Mouse (Mus musculus) inflammation-experienced regulatory T-cells, adult 6 months (primary cell): Measurements from ENCODE around the gene Afap1. TPM values are rescaled to one million over a fixed set of nuclear protein-coding genes. Genes with fewer than 3 reads are reported as not detected.

ENCODE experiments used
- ATAC-seq: one replicate; pipeline ENCODE4 v1.8.0; 2017
- polyA plus RNA-seq, 3 experiments: library from polyadenylated mRNA; unstranded; fragments of 100-300 nt; shearing (Covaris generic); gene quantifications; one replicate each; pipeline ENCODE4 v1.2.1; 2017

Gene Afap1
- polyA plus RNA-seq, 3 experiments from 2014 or later = 1.4 to 8.0 (median 7.3) TPM

DNA sequence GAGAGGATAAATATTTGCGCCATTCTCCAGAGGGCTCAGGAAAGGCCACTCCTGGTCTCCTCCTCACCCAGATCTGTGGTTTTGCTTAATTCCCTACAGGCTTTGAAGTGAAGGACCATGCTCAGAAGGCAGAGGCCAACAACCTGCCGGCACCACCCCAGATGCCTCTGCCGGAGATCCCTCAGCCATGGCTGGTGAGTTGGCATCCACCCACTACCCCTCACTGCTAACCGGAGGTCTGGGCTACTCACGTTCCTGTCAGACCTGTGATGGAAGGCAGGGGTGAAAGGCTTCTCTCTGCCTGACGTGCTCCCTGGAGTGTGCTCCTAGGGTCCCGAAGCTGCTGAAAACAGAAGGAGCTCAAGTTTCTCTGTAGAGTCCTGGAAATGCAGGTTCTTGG, 42.8 kb downstream of the Afap1 start:
- ATAC-seq = no peak

DNA sequence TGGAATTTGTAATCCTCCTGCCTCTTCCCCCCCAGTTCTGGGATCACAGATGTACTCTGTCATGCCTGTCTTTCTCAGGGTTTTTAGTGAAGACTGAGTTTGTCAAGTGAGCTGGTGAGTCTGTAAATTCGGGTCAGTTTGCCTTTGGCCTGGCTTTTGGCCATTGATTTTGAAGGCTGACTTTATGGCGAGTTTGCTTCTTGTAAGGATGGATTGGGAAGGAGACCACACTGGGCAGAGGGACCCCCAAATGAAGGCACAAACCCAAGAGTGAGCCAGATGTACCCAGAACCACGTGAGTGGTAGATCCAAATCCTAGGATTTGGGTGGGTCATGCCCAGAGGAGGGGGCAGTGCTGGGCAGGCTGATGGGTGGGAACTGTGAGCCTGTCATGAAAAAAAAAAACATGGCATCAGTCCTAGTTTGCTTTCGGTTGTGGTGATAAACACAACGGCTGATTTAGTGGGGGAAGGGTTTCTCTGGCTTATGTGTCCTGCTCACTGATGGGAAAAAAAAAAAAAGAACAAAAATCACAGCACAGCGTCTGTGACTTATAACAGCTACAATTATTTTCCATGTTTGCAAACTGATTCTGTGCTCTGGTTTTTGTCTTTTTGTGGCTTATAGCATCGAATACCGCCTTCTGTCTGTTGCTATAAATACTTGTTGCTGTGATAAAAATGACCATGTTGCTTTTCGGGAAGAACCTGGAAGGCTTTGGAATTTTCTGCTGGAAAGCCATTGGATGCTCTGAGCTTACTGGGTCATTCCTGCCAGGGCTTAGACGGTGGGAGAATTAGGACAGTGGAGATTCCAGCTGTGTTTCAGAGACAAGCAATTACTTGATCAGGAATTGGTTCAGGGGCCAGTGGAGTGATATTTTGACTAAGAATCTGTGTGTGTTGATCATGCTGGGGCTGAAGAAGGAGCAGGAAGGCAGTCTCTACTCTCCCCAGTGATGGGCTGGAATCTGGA, 45.4 kb downstream of the Afap1 start:
- ATAC-seq = no peak

DNA sequence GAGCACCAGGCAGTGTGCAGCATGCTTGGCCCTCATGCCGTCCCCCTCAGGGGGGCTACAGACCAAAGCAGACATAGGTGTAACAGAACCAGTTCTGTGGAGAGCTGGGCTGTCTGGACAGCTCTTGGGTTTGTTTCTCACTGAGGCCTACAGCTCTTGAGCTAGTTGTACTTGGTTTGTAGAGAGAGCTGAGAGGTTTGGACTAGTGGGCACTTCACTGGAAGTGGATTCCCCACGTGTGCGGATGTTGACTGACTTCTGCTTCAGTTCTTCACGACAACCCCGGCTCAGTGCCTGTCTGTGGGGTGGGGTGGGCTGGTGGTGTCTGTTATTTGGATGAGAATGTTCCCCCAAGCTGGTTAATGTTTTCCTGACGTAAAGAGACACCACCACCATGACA, 46.8 kb downstream of the Afap1 start:
- ATAC-seq = no peak

DNA sequence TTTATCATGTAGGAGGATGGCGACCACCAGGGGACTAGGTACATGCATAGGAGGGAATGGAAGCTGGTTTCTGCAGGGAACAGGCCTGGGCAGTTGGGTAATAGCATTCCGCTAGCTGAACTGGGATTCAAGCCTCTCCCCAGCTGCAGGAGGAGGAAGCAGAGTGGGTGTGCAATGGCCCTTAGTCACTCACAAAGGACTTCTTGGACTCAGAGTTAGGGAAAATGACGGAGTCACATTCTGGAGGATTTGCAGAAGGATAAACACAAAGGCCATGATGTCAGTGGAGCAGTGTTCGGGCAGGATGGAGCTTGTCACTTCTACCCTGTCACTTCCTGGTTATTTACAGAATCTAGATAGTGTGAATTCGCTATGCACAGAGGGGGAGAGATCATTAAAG, 50.4 kb downstream of the Afap1 start:
- no peak for ATAC-seq

DNA sequence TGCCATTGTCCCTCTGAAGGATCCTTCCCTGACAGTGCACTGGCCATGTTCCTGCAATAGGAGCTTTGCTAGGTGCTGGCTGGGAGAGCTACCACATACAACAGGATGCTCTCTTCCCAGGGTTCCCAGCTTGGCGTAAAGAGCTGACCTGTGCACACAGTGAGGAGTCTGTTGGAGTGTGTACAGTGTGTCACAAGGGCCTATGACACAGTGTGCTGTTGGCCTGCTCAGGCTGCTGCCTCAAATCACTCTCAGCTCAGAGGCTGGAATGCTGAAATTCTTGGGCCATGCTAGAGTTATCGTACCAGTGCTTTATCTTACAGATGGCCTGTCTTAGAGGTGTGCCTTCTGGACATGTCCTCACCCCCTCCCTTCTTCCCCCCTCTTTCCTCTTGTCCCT, 53.7 kb downstream of the Afap1 start:
- ATAC-seq = no peak

DNA sequence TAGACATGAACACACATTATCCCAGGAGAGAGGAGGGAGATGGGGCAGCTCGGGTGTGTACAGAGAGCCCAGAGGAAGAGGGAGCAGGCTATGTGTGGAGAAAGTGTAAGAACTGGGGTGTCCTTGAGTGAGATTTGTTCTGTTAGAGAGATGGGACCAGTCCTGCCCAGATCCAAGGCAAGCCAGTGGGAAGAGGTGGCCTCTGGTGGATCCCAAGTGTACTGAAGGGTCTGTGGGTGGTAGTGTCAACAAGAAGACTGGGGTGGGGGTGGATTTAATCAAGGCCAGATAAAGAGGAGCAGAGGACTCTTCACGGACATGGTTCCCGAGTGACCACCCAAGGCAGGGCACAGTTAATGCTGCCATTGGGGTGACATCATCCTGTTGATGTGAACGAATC, 54.3 kb downstream of the Afap1 start:
- no peak for ATAC-seq

DNA sequence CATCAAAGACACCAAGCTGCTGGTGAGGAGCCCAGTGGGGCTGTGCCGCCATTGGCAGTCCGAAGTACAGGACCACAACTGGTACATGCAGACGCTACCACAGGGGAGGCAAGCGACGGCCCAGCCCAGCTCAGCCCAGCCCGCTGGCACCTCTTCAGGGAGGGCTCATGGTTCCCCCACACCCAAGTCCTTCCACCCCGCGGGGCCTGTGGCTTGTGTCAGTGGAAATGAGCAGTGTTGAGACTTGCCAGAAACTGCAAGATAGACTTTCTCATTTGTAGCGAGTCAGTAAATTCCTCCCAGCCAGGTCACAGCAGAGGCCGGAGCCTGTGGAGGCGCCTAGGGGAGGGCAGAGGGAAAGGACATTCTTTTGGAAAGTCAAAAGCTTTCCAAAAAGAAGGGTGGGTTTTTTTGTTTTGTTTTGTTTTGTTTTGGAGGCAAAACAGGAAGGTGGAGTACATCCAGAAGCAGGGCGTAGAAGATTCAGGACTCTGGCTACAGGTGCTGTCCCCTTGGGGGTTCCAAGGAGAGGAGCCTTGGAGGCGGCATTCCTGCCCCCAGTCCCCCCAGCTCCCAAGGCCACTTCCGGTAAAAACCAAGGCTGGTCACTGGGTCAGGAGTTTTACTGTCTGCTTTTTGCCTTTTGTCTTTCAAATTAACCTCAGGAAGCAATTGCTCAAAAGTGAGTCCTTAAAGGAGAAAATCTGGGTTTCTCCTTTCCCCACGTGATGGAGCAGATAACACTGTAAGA, 55.3 kb downstream of the Afap1 start:
- no peak for ATAC-seq

DNA sequence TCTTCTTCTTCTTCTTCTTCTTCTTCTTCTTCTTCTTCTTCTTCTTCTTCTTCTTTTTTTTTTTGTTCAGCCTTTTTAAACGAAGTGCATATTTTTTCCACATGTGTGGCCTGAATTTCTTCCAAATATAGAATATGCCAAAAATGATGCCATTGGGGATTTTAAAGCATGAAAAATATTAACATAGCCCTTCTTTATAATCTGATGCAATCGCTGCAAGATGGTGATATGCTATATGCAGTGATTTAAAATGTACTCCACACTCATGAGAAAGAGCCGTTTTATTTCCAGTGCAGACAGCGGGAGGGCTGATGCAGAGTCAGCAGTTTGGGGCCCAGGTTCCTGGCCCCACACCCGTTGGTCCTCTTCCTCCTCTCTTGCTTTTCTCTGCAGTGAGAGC, 55.9 kb downstream of the Afap1 start:
- no peak for ATAC-seq

DNA sequence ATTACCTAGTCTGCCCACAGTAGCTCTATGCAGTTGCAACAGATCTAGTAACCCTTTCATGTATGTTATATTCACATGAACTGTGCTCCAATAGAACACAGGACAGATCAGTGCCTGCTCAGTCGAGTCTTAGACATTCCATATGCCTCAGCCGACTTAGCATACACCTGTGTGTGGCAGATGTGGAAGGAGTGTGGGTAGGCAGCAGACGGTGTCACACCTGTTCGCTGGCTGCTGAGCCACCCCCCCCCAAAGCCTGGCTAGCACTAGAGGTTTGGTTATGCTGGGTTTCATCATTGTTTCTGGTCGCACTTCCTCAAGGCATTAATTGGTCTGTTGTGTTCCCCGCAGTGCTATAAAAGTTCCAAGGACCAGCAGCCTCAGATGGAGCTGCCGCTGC, 57.4 kb downstream of the Afap1 start:
- ATAC-seq = no peak

DNA sequence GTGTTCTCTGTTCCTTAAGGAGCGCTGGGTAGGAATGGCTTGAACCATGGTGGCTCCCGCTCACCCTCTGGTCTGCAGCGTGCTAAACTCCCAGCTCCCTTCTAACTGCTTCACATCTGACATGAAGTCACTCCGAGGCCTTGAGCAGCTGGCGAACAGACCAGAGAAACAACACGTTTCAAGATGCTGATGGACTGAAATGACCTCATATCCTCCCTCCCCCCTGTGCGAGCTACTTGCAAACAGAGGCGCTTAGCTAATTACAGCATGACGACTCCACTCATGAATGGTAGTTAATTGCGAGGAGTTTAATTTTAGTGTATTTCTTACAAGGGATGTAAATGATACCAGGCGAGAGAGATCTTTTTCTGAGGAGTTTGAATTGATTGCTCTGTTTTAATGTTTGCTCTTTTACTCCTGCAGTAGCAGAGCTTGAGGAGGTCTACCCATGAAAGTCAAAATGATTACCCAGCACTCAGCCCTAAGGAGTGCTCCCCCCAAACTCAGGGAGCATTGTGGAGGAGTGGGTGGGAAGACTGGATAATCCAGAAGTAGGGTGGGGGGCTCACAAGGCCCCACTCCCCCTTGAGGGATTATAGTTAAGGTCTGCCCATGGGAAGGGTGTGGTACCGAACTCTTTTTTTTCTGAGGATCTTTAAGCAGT, 61.1 kb downstream of the Afap1 start:
- ATAC-seq = no peak

DNA sequence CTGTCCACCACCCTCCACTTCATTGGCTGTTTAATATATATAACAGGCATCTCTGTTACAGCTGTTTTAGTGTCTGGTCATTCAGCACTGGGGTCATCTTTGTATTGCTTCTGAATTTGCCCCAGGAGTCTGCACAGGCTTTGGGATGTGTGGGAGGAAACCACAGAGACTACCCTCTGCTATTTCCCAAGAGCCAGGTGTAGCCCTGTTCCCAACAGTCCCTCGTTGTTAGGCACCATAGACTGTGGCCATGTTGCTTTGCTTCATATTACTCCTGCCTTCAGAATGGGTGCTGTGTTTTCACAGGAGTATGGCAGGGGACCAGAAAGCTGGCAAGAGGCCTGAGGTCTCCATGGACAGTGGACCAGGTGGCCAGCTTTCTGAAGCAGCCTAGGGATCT, 63.1 kb downstream of the Afap1 start:
- no peak for ATAC-seq

DNA sequence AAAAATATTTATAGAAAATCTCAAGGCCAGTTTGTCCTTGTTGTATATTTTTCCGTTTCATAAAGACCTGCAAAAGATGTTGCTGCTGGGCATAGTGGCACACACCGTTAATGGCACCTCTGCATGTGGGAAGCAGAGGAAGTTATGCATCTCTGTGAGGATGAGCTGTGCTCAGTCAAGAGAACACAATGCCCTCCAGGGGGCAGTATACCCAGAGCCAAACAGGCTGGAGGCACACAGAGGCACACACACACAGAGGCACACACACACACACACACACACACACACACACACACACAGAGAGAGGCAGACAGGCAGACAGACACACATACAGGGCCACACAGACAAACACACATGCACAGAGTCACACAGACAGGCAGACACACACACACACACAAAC, 65.6 kb downstream of the Afap1 start:
- no peak for ATAC-seq

DNA sequence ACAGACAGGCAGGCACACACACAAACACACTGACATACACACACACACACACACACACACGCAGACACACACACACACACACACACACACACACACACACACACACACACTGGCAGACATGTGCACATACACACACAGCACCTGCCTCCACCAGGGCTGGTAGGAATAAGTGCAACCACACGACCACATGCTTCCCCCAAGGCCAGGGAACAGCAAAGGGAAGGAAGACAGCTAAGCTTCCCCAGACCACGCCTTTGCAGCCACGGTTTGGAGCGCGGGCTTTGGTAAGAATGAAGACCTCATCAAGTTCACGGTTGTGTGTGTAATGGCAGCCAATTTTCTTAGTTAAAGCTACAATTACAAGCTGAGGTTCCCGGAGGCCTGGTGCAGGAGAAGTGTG, 67.0 kb downstream of the Afap1 start:
- no peak for ATAC-seq

DNA sequence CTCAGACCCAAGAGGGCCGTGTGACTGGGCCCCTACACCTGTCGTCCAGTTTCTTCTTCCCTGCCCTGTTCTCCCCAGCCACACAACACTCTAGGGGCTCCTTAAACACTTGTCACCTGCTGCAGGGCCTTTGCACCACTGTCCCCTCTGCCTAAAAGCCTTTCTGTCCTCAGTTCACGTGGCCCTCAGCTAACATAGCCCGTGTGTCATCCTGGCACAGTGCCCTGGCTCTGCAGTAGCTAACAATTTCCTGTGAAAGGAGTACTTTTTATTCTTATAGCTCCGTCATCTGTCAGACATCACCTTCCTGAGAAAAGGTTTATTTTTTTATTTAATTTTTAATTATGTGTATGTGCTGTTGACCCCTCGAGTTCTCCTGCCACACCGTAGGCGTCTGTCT, 68.2 kb downstream of the Afap1 start:
- no peak for ATAC-seq

DNA sequence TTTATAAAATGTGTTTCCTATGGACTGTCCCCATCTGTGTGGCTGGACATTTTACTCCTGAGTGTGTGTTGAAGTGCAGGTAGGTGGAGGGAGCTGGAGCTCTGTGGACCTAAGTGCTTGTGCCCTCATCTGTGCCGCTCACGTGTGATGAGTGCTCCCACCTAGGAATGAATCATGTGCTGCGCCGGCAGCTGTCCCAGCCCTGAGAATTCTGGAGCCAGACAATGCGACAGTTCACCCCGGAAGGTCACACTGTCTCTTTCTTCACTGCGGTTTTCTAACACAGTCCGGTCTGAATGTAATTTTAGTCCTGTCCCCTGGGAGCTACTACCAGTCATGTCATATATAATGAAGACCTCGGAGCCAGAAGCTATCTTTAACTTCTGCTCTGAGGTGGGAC, 70.5 kb downstream of the Afap1 start:
- ATAC-seq = no peak

DNA sequence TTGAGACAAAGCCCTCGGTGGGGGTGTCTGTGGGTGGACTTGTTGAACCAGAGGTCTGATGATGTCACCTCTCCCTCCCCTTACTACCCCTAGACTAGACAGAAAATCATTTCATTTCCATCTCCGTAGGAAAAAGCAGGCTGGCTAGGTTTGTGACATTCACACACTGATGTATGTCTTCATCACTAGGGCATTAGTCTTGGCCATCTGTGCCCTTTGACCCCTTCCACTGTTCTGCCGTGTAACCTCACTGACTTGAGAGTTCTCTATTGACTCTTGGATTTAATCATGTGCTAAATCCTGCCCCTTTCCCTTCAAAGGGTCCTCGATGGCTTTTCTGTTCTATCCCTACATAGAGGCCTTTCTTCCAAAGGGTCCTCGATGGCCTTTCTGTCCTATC, 71.9 kb downstream of the Afap1 start:
- ATAC-seq = no peak

DNA sequence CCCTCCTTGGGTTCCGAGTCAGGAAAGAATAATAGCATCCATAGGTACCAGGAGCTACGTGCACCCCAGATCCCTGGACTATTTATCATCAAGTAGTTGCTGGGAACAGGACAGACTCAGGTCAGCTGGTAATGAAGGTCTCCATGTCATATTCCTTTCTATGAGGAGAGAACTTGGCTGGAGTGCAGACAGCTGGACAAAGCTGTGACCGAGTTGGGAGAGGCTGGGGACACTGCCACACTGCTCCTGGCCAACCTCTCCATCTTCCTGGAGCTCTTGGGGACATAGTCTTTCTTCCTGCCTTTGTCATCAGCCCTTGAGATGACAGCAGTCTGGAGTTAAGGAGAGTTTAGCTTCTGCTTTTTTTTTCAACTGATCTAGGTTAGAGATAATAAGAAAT, 76.7 kb downstream of the Afap1 start:
- ATAC-seq = no peak

DNA sequence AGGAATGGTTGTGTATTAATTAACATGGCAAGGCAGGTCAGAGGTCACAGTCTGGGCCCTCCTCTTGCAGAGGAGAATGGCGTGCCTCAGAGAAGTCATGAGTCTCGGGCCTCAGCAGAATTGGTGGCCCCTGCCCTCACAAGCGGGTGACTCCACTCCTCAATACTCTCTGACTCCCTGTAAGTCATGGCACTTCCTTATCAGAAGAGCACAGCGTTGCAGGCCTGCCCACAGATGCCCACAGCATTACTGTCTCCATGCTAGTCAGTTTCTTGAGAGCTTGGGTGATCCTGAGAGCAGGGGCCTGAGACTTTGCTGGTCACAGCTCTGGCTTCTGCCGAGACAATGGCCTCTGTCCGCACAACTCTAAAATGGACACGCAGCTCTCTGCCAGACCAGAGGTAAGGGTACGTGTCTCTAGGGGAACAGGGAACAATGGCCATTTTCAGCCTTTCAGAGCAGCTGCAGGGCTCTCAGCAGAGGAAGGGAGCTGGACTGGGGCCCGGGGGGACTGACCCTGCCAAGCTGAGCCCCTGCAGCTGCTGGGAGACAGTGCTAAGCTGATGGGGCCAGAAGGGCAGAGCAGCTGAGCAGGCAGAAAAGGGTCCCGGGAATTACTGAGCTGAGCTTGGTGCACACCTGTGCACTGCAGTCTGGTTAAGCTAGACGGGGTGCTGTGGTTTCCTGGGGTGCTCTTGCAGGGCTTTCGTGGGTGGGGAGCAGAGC, 77.4 kb downstream of the Afap1 start:
- ATAC-seq = no peak

DNA sequence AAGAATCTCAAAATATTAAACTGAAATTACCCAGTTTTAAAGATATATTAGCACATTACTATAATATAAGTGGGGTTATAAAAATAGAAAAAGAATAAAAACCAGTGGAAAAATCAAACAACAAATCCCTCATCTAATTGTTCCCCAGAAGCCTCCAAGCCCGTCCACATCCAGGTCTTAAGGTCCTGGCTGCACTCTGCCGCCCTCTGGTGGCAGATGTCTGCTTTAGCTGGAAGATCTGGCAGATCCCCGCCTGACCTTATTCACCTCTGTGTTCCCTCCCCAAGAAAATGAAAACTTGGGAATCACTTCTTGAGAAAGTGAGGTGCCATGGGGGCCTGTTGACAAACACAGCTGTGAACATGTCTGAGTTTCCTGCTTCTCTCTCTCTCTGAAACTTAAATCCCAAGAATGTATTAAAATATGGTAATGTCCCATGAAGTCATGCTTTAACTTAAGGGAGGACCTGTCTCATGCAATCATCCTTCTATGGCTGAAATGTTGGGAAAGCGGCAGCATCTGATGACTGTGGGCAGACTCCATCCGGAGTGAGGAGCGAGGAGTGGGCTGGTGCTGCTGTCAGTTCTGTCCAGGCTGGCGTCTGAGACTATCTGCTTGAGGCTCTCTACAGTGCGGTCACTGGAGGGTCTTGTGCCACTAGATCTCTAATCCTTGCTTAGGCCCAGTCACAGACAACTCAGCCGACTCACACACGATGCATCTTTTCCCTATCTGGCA, 78.9 kb downstream of the Afap1 start:
- ATAC-seq = no peak

DNA sequence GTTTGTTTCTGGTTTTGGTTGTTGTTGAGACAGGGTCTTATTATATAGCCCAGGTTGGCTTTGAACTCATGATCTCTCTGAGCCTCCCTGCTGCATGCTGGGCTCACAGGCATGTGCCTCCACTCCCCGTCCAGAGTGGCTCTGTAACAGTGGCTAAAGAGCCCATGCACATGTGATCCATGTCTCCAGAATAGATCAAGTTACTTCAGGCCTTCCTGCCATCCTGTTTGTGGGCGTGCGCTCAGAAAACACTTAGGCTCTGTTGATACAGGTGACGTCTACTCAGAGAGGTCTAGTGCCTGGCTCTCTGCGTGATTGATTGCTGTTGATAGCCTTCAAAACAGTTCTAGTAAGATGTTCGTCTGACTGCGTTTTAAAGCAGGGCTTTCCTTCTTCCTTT, 79.6 kb downstream of the Afap1 start:
- no peak for ATAC-seq

DNA sequence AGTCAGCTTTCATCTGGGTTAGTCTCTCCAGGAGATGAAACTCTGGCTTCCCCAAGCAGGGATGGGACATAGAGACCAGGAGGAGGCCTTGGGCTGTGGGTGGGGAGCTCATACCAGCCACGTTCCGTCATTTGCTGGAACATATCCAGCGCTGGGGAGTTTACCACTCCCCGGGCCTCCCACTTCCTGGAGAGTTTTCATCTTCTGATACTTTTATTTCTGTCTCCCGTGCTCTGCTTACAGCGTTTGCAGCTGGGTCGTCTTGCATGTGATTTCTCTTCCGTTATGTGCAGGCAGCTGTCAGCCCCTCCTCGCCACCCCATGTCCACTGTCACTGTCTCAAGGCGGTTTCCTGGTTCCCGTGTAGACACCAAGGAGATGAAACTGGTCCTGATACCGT, 80.7 kb downstream of the Afap1 start:
- ATAC-seq = peak; percentile 81

DNA sequence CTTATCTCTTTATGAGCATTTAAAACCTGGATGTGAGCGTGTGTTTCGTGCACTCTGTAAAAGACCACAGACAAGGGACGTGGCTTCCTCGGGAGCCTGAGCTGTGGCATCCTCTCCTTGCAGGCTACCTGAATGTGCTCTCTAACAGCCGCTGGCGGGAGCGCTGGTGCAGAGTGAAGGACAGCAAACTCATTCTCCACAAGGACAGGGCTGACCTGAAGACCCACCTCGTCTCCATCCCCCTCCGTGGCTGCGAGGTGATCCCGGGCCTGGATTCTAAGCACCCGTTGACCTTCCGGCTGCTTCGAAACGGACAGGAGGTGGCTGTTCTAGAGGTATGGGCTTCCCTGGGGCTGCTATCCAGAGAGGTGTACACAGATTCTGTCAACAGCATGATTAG, 81.1 kb downstream of the Afap1 start:
- ATAC-seq = no peak
